Mouse (Mus musculus): ENCODE data around the gene Atp6v0a2.

Gene Atp6v0a2

GRCm38 (mm10) chr5:124636694-124637093, 8.3 kb downstream of the Atp6v0a2 start:
- DNase-seq (ENCODE audit: low spot score in 2 of 2) = no peak

GRCm38 (mm10) chr5:124637300-124637699, 8.9 kb downstream of the Atp6v0a2 start:
- DNase-seq (ENCODE audit: low spot score in 2 of 2) = peak; percentile 19 to 73

GRCm38 (mm10) chr5:124637836-124638235, 9.5 kb downstream of the Atp6v0a2 start:
- no peak for DNase-seq (ENCODE audit: low spot score in 2 of 2)

DNA sequence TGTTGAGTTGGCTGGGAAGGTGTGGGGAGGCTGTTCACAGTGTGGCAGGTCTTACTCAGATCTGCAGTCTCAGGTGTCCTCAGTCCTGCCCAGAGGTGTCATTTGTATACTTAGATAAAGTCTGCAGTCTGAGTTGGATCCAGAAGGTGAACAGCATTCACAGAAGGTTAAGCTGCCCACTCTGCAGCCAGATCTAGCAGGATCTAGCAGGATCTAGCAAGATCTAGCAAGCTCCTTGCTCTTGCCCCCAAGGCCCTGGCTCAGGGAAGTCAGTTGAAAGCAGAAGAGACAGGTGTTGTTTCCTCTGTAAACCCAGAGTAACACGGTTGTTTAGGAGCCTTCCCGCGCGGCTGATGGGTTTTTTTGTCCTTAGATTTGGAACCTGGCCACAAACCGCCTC, 85.4 kb downstream of the Atp6v0a2 start:
- DNase-seq (ENCODE audit: low spot score in 2 of 2) = no peak

DNA sequence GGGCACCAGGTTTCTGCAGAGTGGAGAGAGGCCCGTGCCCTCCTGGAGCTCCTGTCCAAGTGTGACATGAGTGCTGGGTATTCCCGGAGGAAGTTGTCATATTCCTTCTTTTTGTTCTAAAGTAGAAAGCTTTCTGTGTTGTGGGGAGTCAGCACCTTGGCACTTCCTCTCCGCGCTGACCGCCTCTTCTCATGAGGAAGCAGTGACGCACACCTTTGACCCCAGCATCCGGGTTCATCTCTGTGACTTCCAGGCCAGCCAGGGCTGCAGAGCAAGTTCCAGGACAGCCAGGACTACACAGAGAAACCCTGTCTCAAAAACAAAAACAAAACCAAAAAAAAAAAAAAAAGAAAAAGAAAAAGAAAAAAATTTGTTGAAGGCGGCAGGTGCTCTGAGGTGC, 86.8 kb downstream of the Atp6v0a2 start:
- no peak for DNase-seq (ENCODE audit: low spot score in 2 of 2)

DNA sequence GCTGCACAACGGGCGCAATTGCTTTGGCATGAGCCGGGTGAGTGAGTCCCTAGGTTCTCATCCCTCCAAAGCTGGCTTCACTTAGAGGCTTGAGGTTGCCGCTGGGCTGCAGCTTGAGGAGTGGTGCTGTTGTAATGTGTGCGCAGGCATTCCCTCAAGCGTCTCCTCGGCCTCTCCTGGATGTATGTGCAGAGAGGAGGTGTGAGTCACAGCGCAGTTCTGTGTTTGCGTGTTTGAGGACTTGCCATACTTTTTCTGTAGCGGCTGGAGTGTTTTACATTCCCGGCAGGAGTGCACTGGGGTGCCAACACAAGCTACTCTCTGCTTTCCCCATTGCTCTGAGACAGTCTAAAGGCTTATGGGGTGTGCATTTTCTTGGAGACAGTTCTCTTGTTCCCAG, 89.6 kb downstream of the Atp6v0a2 start:
- peak in 1 of 2 experiments; percentile 14 for DNase-seq (ENCODE audit: low spot score in 2 of 2)

GRCm38 (mm10) chr5:124718396-124718795, 90.0 kb downstream of the Atp6v0a2 start:
- DNase-seq (ENCODE audit: low spot score in 2 of 2) = no peak

DNA sequence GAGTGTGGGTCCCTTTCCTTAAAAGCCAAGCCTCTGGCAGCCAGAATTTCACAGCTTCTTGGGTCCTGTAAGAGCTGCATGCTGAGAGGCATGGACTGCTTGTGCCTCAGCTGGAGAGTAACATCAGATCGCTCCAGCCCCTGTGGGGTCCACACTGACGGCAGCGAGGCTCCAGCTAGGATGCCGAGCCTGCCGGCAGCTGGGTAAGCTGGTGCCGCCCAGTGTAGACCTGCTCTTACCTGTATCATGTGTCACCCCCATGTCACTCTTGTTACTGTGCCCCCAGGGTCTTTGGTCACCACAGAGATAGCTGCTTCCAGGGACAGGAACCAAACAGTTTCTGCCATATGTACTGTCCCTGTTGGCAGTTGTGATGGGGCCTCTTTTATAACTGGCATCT, 94.7 kb downstream of the Atp6v0a2 start:
- no peak for DNase-seq (ENCODE audit: low spot score in 2 of 2)

- peak; percentile 27 to 53 for DNase-seq (ENCODE audit: low spot score in 2 of 2)
These were observed 96.6 kb downstream of the Atp6v0a2 start, which contains the start of gene Dnah10 for GRCm38 (mm10) chr5:124724997-124725396. Gene Dnah10 (plus strand): TSS chr5:124725085.

- no peak for DNase-seq (ENCODE audit: low spot score in 2 of 2)
These were observed 101.4 kb downstream of the Atp6v0a2 start for GRCm38 (mm10) chr5:124729662-124730206.

GRCm38 (mm10) chr5:124733961-124734360, 105.6 kb downstream of the Atp6v0a2 start:
- DNase-seq (ENCODE audit: low spot score in 2 of 2) = no peak

GRCm38 (mm10) chr5:124741898-124742599, 113.7 kb downstream of the Atp6v0a2 start:
- no peak for DNase-seq (ENCODE audit: low spot score in 2 of 2)

GRCm38 (mm10) chr5:124743841-124744240, 115.5 kb downstream of the Atp6v0a2 start:
- no peak for DNase-seq (ENCODE audit: low spot score in 2 of 2)

DNA sequence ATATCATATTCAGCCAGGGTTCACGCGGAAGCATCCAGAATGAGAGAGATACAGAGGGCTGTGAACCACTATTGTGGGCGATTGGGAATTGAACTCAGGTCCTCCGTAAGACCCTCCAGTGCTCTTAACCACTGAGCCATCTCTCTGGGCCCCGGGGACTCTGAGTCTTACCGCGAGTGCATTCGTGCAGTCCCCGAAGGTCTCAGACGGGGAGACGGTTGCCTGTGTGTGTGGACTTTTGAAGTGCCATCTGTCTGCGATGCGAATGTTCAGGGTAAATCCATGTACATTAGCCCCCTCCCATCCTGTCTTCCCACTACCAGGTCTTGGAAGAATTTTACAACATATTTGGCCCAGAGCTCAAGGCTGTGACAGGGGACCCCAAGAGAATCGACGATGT, 117.8 kb downstream of the Atp6v0a2 start:
- DNase-seq (ENCODE audit: low spot score in 2 of 2) = no peak

DNA sequence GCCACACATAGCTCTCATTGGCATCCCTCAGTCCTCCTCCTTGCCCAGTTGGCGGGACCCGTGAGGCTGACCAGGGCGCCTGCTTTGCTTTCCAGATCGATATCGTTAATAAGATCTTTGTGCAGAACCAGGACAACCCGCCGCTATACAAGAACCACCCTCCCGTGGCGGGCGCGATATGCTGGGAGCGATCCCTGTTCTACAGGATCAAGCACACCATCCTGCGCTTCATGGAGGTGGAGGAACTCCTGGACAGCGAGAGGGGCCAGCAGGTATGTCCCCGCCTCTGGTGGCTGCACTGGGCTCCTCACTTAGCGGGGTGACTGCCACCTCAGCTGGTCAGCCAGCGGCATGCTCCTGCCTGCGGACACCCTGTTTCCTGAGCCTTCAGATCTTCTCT, 119.9 kb downstream of the Atp6v0a2 start:
- DNase-seq (ENCODE audit: low spot score in 2 of 2) = no peak

DNA sequence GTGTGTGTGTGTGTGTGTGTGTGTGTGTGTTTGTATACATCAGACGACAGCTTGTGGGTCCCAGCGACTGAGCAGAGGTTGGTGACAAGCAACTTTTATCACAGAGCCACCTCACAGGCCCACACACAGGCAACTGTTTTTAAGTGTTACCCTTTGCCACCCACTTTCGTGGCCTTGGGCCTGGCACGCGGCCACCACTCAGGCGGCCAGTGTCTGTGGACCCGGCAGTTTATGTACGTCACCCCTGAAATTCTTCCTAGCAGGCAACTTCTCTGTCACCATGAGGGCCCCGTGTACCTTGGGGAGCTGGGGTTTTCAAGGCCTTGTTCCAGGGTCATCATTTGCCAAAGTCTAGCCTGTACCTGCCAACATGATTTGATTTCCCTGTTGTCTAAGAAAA, 123.3 kb downstream of the Atp6v0a2 start:
- DNase-seq (ENCODE audit: low spot score in 2 of 2) = no peak

- DNase-seq (ENCODE audit: low spot score in 2 of 2) = no peak
These were observed 132.6 kb downstream of the Atp6v0a2 start for GRCm38 (mm10) chr5:124761011-124761410.

- no peak for DNase-seq (ENCODE audit: low spot score in 2 of 2)
These were observed 133.4 kb downstream of the Atp6v0a2 start for GRCm38 (mm10) chr5:124761787-124762186.

Measured in left cerebral cortex, adult 9 months (tissue).